Mouse (Mus musculus): ENCODE data around the gene 1110051M20Rik.

GRCm38 (mm10) chr2:91457656-91458251 is 13.2 kb upstream of the 1110051M20Rik start:
- no peak for TF ChIP-seq CTCF (IDR thresholded peaks at IDR 0.05; ENCODE audit: borderline replicate concordance, insufficient read depth, low read depth, low read length)
- no peak for TF ChIP-seq POLR2A (IDR thresholded peaks at IDR 0.05; ENCODE audit: borderline replicate concordance, insufficient read depth, low read length)

Measured in cerebellum, adult 2 months (tissue).